Mouse (Mus musculus) layer of hippocampus, adult 2 months (tissue): ENCODE results near the gene Hesx1. TPM values are rescaled to one million over a fixed set of nuclear protein-coding genes. Genes with fewer than 3 reads are reported as not detected.

Source experiments
- DNase-seq, 2 experiments: peaks; one replicate each; pipeline ENCODE4 v3.0.0; 2022; ENCODE audit warnings: low spot score in 2 of 2
- H3K27ac ChIP-seq: fragments of 200-600 bp; 2 replicates; pipeline ENCODE4 v1.8.1; 2022
- H3K4me3 ChIP-seq: fragments of 200-600 bp; 2 replicates; pipeline ENCODE4 v1.8.1; 2022; ENCODE audit warnings: mild to moderate bottlenecking
- CTCF ChIP-seq: fragments of 200-600 bp; conservative IDR thresholded peaks from 2 replicates; pipeline ENCODE4 v1.8.1; 2022; ENCODE audit warnings: antibody characterized with exemption, mild to moderate bottlenecking, moderate library complexity
- total RNA-seq, 2 experiments: library from RNA; stranded (reverse); gene quantifications; 2 replicates each; pipeline ENCODE4 v1.2.3; 2021

Hesx1 gene
- total RNA-seq, 2 experiments from 2014 or later, result not detected

DNA sequence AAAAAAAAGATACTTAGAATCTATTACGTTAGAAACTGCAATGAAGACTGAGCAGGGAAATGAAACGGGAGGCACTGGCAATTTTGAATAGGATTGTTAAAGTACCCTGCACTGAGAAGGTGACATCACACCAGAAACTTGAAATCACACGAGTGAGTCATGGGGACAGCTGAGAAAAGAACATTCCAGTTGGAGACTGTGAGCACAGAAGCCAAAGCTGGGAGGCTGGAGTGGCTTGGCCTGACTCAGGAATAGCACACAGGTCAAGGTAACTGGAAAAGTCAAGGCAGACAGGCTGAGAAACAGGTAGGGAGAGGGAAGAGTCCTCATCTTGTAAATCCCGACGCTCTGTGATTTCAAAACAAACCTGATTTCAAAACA is 12.1 kb upstream of the Hesx1 start:
- no peak for DNase-seq
- Histone ChIP-seq H3K27ac (no peak overlapping the region), H3K4me3 (no peak overlapping the region)
- TF ChIP-seq CTCF, result no peak

GRCm38 (mm10) chr14:26988694-26989093 is 5.5 kb upstream of the Hesx1 start:
- peak; percentile 72 for TF ChIP-seq CTCF
- no peak overlapping the region for H3K4me3 ChIP-seq
- no peak for DNase-seq
- no peak overlapping the region for H3K27ac ChIP-seq

GRCm38 (mm10) chr14:26991622-26992021 is 2.6 kb upstream of the Hesx1 start:
- Histone ChIP-seq H3K27ac (no peak overlapping the region), H3K4me3 (no peak overlapping the region)
- no peak for DNase-seq
- no peak for TF ChIP-seq CTCF

GRCm38 (mm10) chr14:26993427-26993826 is 789 bp upstream of the Hesx1 start:
- H3K4me3 ChIP-seq, result no peak overlapping the region
- TF ChIP-seq CTCF, result no peak
- DNase-seq, result no peak
- H3K27ac ChIP-seq, result no peak overlapping the region

- TF ChIP-seq CTCF, result no peak
- DNase-seq, result no peak
- H3K4me3 ChIP-seq, result no peak overlapping the region
- H3K27ac ChIP-seq, result no peak overlapping the region
Measured at GRCm38 (mm10) chr14:26996257-26996656, 2.0 kb downstream of the Hesx1 start.

DNA sequence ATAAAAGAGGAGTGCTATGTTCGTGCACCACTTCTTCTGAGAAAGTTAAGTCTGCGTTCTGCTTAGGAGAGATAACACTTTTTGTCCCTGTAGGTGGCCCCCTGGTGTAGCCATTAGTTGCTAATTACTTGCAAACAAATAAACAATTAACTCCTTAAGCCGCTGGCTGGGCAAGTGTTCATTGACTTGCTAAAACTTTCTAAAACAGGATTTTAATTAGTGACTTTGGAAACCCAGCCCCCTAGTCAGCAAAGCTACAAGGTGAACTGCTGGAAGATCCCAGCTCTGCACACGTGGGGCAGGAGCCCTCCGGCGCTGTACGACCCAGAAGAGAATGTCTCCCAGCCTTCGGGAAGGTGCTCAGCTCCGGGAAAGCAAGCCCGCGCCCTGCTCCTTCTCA is 6.2 kb downstream of the Hesx1 start:
- Histone ChIP-seq H3K4me3 (no peak overlapping the region), H3K27ac (no peak overlapping the region)
- TF ChIP-seq CTCF, result no peak
- no peak for DNase-seq

- no peak for DNase-seq
- Histone ChIP-seq H3K27ac (no peak overlapping the region), H3K4me3 (no peak overlapping the region)
- TF ChIP-seq CTCF, result no peak
Measured at GRCm38 (mm10) chr14:27004906-27005305, 10.7 kb downstream of the Hesx1 start.

DNA sequence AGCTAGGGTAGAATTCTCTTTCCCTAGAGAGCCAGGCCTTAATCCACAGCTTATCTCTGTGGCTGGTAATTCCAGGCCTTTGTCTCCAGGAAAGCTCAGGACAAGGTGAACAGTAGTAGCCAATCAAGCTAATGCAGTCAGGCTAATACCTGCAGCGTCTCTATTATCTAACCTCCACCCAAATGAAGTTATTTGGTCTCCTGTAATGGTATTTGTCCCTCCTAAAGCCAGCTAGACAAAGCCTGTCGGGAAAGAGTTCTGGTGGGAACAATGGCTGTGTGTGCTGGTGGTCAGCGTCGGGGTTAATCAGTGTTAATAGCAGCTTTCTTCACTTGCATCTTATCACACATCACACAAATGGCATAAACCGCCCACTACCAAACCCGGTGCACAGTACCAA is 11.7 kb downstream of the Hesx1 start:
- no peak for TF ChIP-seq CTCF
- Histone ChIP-seq H3K27ac (no peak overlapping the region), H3K4me3 (no peak overlapping the region)
- DNase-seq, result no peak

DNA sequence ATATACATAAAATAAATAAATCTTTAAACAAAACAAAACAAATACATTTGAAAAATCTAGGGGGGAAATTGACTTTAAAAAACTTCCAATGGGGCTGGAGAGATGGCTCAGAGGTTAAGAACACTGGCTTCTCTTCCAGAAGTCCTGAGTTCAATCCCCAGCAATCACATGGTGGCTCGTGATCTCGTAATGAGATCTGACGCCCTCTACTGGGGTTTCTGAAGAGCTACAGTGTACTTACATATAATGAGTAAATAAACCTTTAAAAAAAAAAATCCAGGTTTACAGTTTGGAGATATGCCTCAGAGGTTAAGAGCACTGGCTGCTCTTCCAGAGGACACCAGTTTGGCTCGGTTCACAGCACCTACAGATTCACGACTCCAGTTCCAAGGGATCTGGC is 17.3 kb downstream of the Hesx1 start:
- TF ChIP-seq CTCF, result 0 out of 2 replicates have a peak, but pooled peaks have one; percentile 16
- no peak overlapping the region for H3K27ac ChIP-seq
- no peak for DNase-seq
- H3K4me3 ChIP-seq, result no peak overlapping the region

DNA sequence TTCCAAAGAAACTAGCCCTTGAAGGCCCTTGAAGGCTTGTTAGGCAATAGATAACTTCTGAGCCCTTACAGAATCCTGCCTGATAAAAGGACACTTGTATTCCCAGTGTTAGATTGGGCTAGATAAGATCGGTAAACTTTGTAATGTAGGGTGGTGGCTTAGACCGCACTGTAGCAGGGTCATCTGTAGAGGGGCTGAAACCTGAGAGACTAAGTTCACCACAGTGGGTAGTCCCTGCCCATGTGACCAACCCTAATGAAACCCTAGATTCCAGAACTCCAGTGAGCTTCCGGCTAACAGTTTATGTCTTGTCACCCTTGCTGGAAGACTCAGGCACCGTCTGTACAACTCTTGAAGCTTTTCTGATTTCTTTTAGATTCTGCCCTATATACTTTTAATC is 19.4 kb downstream of the Hesx1 start:
- Histone ChIP-seq H3K4me3 (no peak overlapping the region), H3K27ac (no peak overlapping the region)
- TF ChIP-seq CTCF, result no peak
- DNase-seq, result no peak

- H3K4me3 ChIP-seq, result no peak overlapping the region
- TF ChIP-seq CTCF, result no peak
- no peak for DNase-seq
- H3K27ac ChIP-seq, result no peak overlapping the region
Measured at GRCm38 (mm10) chr14:27017936-27018335, 23.7 kb downstream of the Hesx1 start.

DNA sequence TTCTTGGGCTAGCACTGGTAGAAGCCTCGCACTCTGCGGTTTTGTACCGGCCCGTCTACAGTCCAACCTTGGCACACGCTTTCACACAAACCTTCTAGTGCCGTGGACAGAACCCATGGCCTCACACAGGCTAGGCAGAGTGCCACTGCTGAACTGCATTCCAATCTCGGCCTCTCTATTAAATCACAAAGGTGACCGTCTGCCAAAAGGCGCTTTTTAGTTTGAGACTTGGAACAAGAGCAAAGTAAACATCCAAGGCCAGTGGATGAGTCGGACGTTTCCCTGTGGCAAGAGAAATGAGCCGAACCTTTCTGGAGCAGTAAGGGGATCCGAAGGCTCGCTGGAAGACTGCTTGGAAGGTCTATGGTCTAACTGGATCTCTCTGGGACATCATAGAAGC is 25.6 kb downstream of the Hesx1 start:
- H3K4me3 ChIP-seq, result no peak overlapping the region
- no peak for DNase-seq
- no peak overlapping the region for H3K27ac ChIP-seq
- TF ChIP-seq CTCF, result no peak

- H3K27ac ChIP-seq, result no peak overlapping the region
- H3K4me3 ChIP-seq, result no peak overlapping the region
- DNase-seq, result peak in 1 of 2 experiments; percentile 27
- TF ChIP-seq CTCF, result peak; percentile 77
Measured at GRCm38 (mm10) chr14:27022876-27023275, 28.7 kb downstream of the Hesx1 start.

GRCm38 (mm10) chr14:27024664-27025063 is 30.4 kb downstream of the Hesx1 start:
- no peak overlapping the region for H3K4me3 ChIP-seq
- no peak for DNase-seq
- no peak for TF ChIP-seq CTCF

DNA sequence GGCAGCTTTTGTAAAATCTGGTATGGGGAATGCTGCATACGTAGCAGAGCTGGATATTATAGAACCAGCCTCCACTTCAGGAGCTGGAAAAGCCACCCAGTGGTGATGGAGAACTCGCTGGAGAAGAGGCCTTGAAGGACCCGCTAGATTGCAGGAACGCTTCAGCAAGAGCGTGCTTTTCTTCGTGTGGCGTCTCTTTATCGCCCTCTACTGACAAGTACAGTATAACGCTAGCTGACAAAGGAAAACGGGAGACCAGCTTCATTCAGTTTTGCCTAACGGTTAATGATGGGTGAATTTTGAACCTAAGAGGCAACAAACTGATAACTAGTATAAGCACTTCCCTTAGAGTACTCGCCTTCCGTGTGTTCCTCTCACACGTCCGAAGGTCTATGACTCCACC is 35.6 kb downstream of the Hesx1 start:
- Histone ChIP-seq H3K4me3 (no peak overlapping the region), H3K27ac (no peak overlapping the region; the same call in 1 of the 2 replicates)
- TF ChIP-seq CTCF, result peak; percentile 95
- DNase-seq, result peak; percentile 51 to 66

More at GRCm38 (mm10) chr14:27024664-27025063, 30.4 kb downstream of the Hesx1 start:
- no peak overlapping the region for H3K27ac ChIP-seq
